In genomic region chr15:82938155-82938569, GRCm38 (mm10) we compare ENCODE assay signal across 8 mouse cellular contexts. TPM values are rescaled to one million over a fixed set of nuclear protein-coding genes. Genes with fewer than 3 reads are reported as not detected.
DNase-seq lines count a peak whose midpoint lies in the region; ATAC-seq lines count a peak whose summit lies in the region.

No protein-coding gene starts in this region.

- peak; percentile 60 for DNase-seq in liver
- DNase-seq in embryonic facial prominence, embryonic 11.5 days (ENCODE audit: low spot score) = peak; percentile 43
- DNase-seq in hindbrain, embryonic 11.5 days (ENCODE audit: low spot score) = peak; percentile 64
- no peak for DNase-seq in thymus, postnatal 10 days (ENCODE audit: low spot score in 2 of 2)

- H3K27ac ChIP-seq in liver, embryonic 12.5 days = no peak overlapping the region
- peak overlapping the region; percentile 72 for H3K27ac ChIP-seq in embryonic facial prominence, embryonic 11.5 days (replicated peaks; ENCODE audit: low read depth, low read length)
- peak overlapping the region; percentile 63; the same call in 1 of the 2 replicates for H3K27ac ChIP-seq in hindbrain, embryonic 11.5 days (ENCODE audit: low read depth, low read length)
- peak overlapping the region; percentile 69 for H3K27ac ChIP-seq in limb, embryonic 13.5 days
- H3K27ac ChIP-seq in neural tube, embryonic 14.5 days (ENCODE audit: low read depth, low read length) = peak overlapping the region; percentile 71

- H3K4me1 ChIP-seq in liver, embryonic 12.5 days = 0 out of 2 replicates have a peak, but pooled peaks cover 2% of the 10 kb centered on the region
- H3K4me1 ChIP-seq in embryonic facial prominence, embryonic 11.5 days (ENCODE audit: control insufficient read depth, insufficient read depth, low read length) = peaks cover 13% of the 10 kb centered on the region
- peaks cover 8% of the 10 kb centered on the region for H3K4me1 ChIP-seq in hindbrain, embryonic 11.5 days (replicated peaks; ENCODE audit: control insufficient read depth, insufficient read depth, low read length)
- H3K4me1 ChIP-seq in limb, embryonic 13.5 days = peaks cover 90% of the 10 kb centered on the region
- peaks cover 81% of the 10 kb centered on the region for H3K4me1 ChIP-seq in neural tube, embryonic 14.5 days (ENCODE audit: control insufficient read depth, insufficient read depth, low read length)

- ATAC-seq in liver, embryonic 12.5 days = no peak
- ATAC-seq in embryonic facial prominence, embryonic 11.5 days (replicated peaks; ENCODE audit: insufficient number of reproducible peaks, low FRiP score, low TSS enrichment, low read depth) = peak; percentile 51
- ATAC-seq in hindbrain, embryonic 11.5 days (ENCODE audit: low FRiP score) = peak; percentile 66
- ATAC-seq in limb, embryonic 13.5 days (ENCODE audit: low FRiP score, low read depth) = peak; percentile 14; the same call in 1 of the 2 replicates
- peak; percentile 25 for ATAC-seq in neural tube, embryonic 14.5 days (ENCODE audit: low read depth)
- ATAC-seq in cerebellum, adult (ENCODE audit: insufficient number of reproducible peaks, low FRiP score, low TSS enrichment) = no peak

- peaks cover 12% of the 10 kb centered on the region for H3K27me3 ChIP-seq in liver, embryonic 12.5 days (replicated peaks)
- H3K27me3 ChIP-seq in embryonic facial prominence, embryonic 11.5 days (ENCODE audit: control insufficient read depth, insufficient read depth, low read length) = no peaks in the 10 kb centered on the region
- no peaks in the 10 kb centered on the region for H3K27me3 ChIP-seq in hindbrain, embryonic 11.5 days (ENCODE audit: control insufficient read depth, insufficient read depth, low read length)
- peaks cover 24% of the 10 kb centered on the region for H3K27me3 ChIP-seq in limb, embryonic 13.5 days
- peaks cover 2% of the 10 kb centered on the region; the same call in 1 of the 2 replicates for H3K27me3 ChIP-seq in neural tube, embryonic 14.5 days (ENCODE audit: control insufficient read depth, insufficient read depth, low read length)

- H3K9ac ChIP-seq in liver, embryonic 12.5 days = no peak overlapping the region
- H3K9ac ChIP-seq in embryonic facial prominence, embryonic 11.5 days (replicated peaks; ENCODE audit: low read length) = no peak overlapping the region
- H3K9ac ChIP-seq in hindbrain, embryonic 11.5 days (ENCODE audit: low read depth, low read length) = no peak overlapping the region
- H3K9ac ChIP-seq in limb, embryonic 13.5 days = peak overlapping the region; percentile 19; the same call in 1 of the 2 replicates
- H3K9ac ChIP-seq in neural tube, embryonic 14.5 days (replicated peaks; ENCODE audit: low read depth, low read length) = 0 out of 2 replicates have a peak overlapping the region, but pooled peaks have one; percentile 21

- WGBS in liver, embryonic 12.5 days (ENCODE audit: insufficient replicate concordance) = 46% methylated on average over 17 of the region's 17 CpGs
- WGBS in embryonic facial prominence, embryonic 11.5 days = 31% methylated on average over 17 of the region's 17 CpGs
- WGBS in hindbrain, embryonic 11.5 days = 33% methylated on average over 17 of the region's 17 CpGs
- 5% methylated on average over 17 of the region's 17 CpGs for WGBS in limb, embryonic 13.5 days
- WGBS in neural tube, embryonic 14.5 days = 8% methylated on average over 17 of the region's 17 CpGs

- H3K4me3 ChIP-seq in liver, embryonic 12.5 days = no peak overlapping the region
- H3K4me3 ChIP-seq in embryonic facial prominence, embryonic 11.5 days (ENCODE audit: low read depth, low read length) = no peak overlapping the region
- H3K4me3 ChIP-seq in hindbrain, embryonic 11.5 days (ENCODE audit: low read depth, low read length) = no peak overlapping the region
- no peak overlapping the region; the same call in 1 of the 2 replicates for H3K4me3 ChIP-seq in limb, embryonic 13.5 days
- no peak overlapping the region for H3K4me3 ChIP-seq in neural tube, embryonic 14.5 days (ENCODE audit: low read depth, low read length)

- H3K9me3 ChIP-seq in liver, embryonic 12.5 days (replicated peaks) = no peaks in the 10 kb centered on the region
- no peaks in the 10 kb centered on the region for H3K9me3 ChIP-seq in embryonic facial prominence, embryonic 11.5 days (replicated peaks; ENCODE audit: control insufficient read depth, low read length)
- no peaks in the 10 kb centered on the region for H3K9me3 ChIP-seq in hindbrain, embryonic 11.5 days (ENCODE audit: control insufficient read depth, low read length)
- H3K9me3 ChIP-seq in limb, embryonic 13.5 days = peaks cover 3% of the 10 kb centered on the region; the same call in 1 of the 2 replicates
- no peaks in the 10 kb centered on the region for H3K9me3 ChIP-seq in neural tube, embryonic 14.5 days (ENCODE audit: control insufficient read depth, low read length)

- H3K4me2 ChIP-seq in liver, embryonic 12.5 days = no peak overlapping the region
- peak overlapping the region; percentile 5 for H3K4me2 ChIP-seq in embryonic facial prominence, embryonic 11.5 days (ENCODE audit: low read depth, low read length)
- H3K4me2 ChIP-seq in hindbrain, embryonic 11.5 days (replicated peaks; ENCODE audit: low read depth, low read length) = no peak overlapping the region
- H3K4me2 ChIP-seq in limb, embryonic 13.5 days (replicated peaks) = peak overlapping the region; percentile 52
- H3K4me2 ChIP-seq in neural tube, embryonic 14.5 days (ENCODE audit: low read depth, low read length) = peak overlapping the region; percentile 23

- H3K36me3 ChIP-seq in liver, embryonic 12.5 days = no peaks in the 10 kb centered on the region
- H3K36me3 ChIP-seq in embryonic facial prominence, embryonic 11.5 days (replicated peaks; ENCODE audit: control insufficient read depth, insufficient read depth, low read depth, low read length) = no peaks in the 10 kb centered on the region
- no peaks in the 10 kb centered on the region for H3K36me3 ChIP-seq in hindbrain, embryonic 11.5 days (ENCODE audit: control insufficient read depth, insufficient read depth, low read length)
- H3K36me3 ChIP-seq in limb, embryonic 13.5 days = peaks cover 7% of the 10 kb centered on the region
- no peaks in the 10 kb centered on the region for H3K36me3 ChIP-seq in neural tube, embryonic 14.5 days (ENCODE audit: control insufficient read depth, insufficient read depth, low read length)

RNA-seq across cellular contexts. Expression of gene Tcf20, which starts 49.5 kb away (rescaled TPM):
- 3.9 and 4.0 TPM in 2 replicates for polyA plus RNA-seq in liver, embryonic 12.5 days (2016; fragmentation: Nextera tagmentation; extraction: Ambion mirVana)
- 13.6 and 15.1 TPM in 2 replicates for polyA plus RNA-seq in embryonic facial prominence, embryonic 11.5 days (2014; fragmentation: Nextera tagmentation; extraction: Ambion mirVana)
- 12.6 and 14.8 TPM in 2 replicates for polyA plus RNA-seq in hindbrain, embryonic 11.5 days (2014; fragmentation: Nextera tagmentation; extraction: Ambion mirVana)
- 13.9 and 14.3 TPM in 2 replicates for polyA plus RNA-seq in limb, embryonic 13.5 days (2015; fragmentation: Nextera tagmentation; extraction: Ambion mirVana)
- 15.4 and 16.3 TPM in 2 replicates for polyA plus RNA-seq in neural tube, embryonic 14.5 days (2014; fragmentation: Nextera tagmentation; extraction: Ambion mirVana)

Comparison
In these comparisons a context has a peak if more than half of its experiments do, and no peak if none do; other contexts are left out.
1. DNase-seq: peak in liver (single experiment), embryonic facial prominence, embryonic 11.5 days (single experiment) and hindbrain, embryonic 11.5 days (single experiment); none in thymus, postnatal 10 days (0 of 2).
2. ATAC-seq: peak in embryonic facial prominence, embryonic 11.5 days (single experiment), hindbrain, embryonic 11.5 days (single experiment), limb, embryonic 13.5 days (single experiment) and neural tube, embryonic 14.5 days (single experiment); none in liver, embryonic 12.5 days (single experiment) and cerebellum, adult (single experiment).
3. H3K4me2 ChIP-seq: peak in embryonic facial prominence, embryonic 11.5 days (single experiment), limb, embryonic 13.5 days (single experiment) and neural tube, embryonic 14.5 days (single experiment); none in liver, embryonic 12.5 days (single experiment) and hindbrain, embryonic 11.5 days (single experiment).
4. H3K9ac ChIP-seq: peak in limb, embryonic 13.5 days (single experiment) and neural tube, embryonic 14.5 days (single experiment); none in liver, embryonic 12.5 days (single experiment), embryonic facial prominence, embryonic 11.5 days (single experiment) and hindbrain, embryonic 11.5 days (single experiment).